Mouse (Mus musculus) ES-E14 (cell line): ENCODE measurements around the gene Itgb6.

Experiments
- HCFC1 ChIP-seq: IDR thresholded peaks from 2 replicates; pipeline ENCODE4 v1.6.1; 2012; ENCODE audit warnings: low read length, inconsistent platforms, borderline replicate concordance; ENCODE audit not compliant: insufficient read depth
- MAFK ChIP-seq: IDR thresholded peaks from 2 replicates; pipeline ENCODE4 v1.6.1; 2014; ENCODE audit warnings: mild to moderate bottlenecking, low read depth, low read length, inconsistent platforms; ENCODE audit not compliant: insufficient read depth

DNA sequence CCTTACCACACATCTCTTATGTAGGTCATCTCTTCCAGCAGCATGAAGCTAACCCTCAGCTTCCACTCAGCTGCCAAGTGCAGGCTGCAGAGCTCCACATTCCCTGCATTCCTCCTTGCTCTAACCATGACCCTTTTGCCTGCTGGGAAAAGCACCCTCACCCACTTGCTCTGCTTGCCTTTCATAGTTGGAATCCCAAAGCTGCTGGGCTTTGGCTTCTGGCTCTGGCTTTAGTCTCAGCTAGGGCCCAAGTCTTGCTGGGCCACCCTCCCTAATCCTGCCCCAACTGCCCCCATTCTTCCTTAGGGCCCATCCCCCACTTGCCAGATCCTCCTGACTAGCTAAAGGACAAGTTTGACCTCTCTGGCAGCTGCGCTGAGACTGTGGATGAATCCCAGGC, 24.3 kb downstream of the Itgb6 start:
- TF ChIP-seq MAFK (no peak), HCFC1 (no peak)
